Mouse (Mus musculus): ENCODE measurements around the gene Spsb4.

GRCm38 (mm10) chr9:96978147-96978782 is 40.4 kb downstream of the Spsb4 start:
- TF ChIP-seq EP300 (IDR thresholded peaks at IDR 0.05; ENCODE audit: low read depth) (no peak), CTCF (IDR thresholded peaks at IDR 0.05; ENCODE audit: low read depth) (no peak)

Measured in heart, postnatal 0 days (tissue).